Mouse (Mus musculus): ENCODE data around the gene Dhx8. TPM values are rescaled to one million over a fixed set of nuclear protein-coding genes. Genes with fewer than 3 reads are reported as not detected.

The Dhx8 gene
- polyA plus RNA-seq, 1 experiment from 2014 or later = 25.6 TPM

DNA sequence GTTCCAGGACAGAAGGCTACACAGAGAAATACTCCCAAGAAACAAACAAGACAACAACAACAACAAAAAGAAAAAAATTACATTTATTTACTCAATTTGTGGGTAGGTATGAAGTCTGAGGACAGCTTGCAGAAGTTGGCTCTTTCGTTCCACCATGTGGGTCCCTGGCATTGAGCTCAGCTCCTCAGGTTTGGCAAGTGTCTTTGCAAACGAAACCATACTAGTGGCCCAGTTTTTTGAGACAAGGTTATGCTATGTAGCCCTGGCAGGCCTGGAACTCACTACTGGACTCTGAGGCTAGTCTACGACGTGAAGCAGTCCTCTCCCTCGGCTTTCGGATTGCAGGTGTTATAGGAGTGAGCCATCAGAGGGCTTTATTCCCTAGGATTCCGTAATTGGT is 32.7 kb upstream of the Dhx8 start:
- Histone ChIP-seq H3K27ac (ENCODE audit: low read depth, low read length) (no peak overlapping the region), H3K4me2 (ENCODE audit: low read length) (no peak overlapping the region), H3K27me3 (replicated peaks; ENCODE audit: control insufficient read depth, insufficient read depth, low read length) (no peaks in the 10 kb centered on the region), H3K4me1 (ENCODE audit: control insufficient read depth, insufficient read depth, low read depth, low read length) (peaks cover 15% of the 10 kb centered on the region), H3K4me3 (ENCODE audit: low read length) (no peak overlapping the region), H3K9ac (ENCODE audit: low read depth, low read length) (no peak overlapping the region), H3K36me3 (ENCODE audit: control insufficient read depth, insufficient read depth, low read length) (no peaks in the 10 kb centered on the region), H3K9me3 (ENCODE audit: control insufficient read depth, low read length) (no peaks in the 10 kb centered on the region)
- ATAC-seq = no peak
- 61% methylated on average over 7 of the region's 7 CpGs for WGBS

DNA sequence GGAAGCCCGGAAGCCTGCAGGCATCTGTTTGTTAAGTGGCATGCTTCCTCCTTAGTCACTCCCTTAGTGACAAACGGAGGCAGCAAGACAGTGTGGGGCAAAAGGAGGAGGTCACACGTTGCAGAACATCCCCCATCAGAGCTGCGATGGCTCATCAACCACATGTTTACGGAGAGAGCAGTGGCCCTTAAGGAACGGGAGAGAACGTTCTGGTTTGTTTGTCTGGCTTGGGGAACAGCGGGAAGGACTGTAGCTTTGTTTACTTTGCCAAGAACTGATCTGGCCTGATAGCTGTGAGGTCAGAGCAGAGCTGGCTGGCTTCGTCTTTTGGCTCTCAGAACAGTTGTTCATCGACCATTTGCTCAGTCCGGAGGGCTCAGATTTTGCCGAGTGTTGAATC is 32.3 kb upstream of the Dhx8 start:
- WGBS = 42% methylated on average over 12 of the region's 12 CpGs
- H3K4me2 ChIP-seq (ENCODE audit: low read length) = no peak overlapping the region

DNA sequence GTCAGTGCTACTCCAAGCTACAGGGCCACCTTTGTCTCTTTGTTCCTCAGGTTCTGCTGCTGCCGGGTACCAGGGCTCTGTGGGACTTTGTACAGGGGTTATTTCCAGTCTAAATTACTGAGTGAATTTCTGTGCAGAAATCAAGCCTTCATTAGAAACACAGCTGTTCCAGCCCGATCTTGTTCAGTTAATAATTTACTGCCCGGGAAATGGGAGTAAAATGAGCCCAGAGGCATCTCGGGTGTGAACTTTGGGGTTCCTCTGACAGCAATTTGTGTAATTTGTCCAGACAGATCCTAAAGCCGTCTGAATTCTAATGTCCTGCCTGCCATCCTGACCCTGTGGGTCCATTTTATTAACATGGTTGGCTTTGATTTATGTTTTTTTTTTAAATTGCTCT is 28.6 kb upstream of the Dhx8 start:
- H3K27me3 ChIP-seq (replicated peaks; ENCODE audit: control insufficient read depth, insufficient read depth, low read length) = no peaks in the 10 kb centered on the region
- H3K9ac ChIP-seq (ENCODE audit: low read depth, low read length) = no peak overlapping the region
- H3K4me2 ChIP-seq (ENCODE audit: low read length) = no peak overlapping the region
- H3K4me1 ChIP-seq (ENCODE audit: control insufficient read depth, insufficient read depth, low read depth, low read length) = no peaks in the 10 kb centered on the region; the same call in 1 of the 2 replicates
- H3K9me3 ChIP-seq (ENCODE audit: control insufficient read depth, low read length) = no peaks in the 10 kb centered on the region
- no peak overlapping the region for H3K27ac ChIP-seq (ENCODE audit: low read depth, low read length)
- H3K4me3 ChIP-seq (ENCODE audit: low read length) = no peak overlapping the region
- no peaks in the 10 kb centered on the region for H3K36me3 ChIP-seq (ENCODE audit: control insufficient read depth, insufficient read depth, low read length)
- 39% methylated on average over 5 of the region's 5 CpGs for WGBS
- ATAC-seq = no peak

More for the DNA sequence above, 32.3 kb upstream of the Dhx8 start:
- ATAC-seq = no peak
- no peak overlapping the region for H3K27ac ChIP-seq (ENCODE audit: low read depth, low read length)
- no peaks in the 10 kb centered on the region for H3K9me3 ChIP-seq (ENCODE audit: control insufficient read depth, low read length)
- no peaks in the 10 kb centered on the region for H3K27me3 ChIP-seq (replicated peaks; ENCODE audit: control insufficient read depth, insufficient read depth, low read length)
- H3K9ac ChIP-seq (ENCODE audit: low read depth, low read length) = no peak overlapping the region
- peaks cover 12% of the 10 kb centered on the region for H3K4me1 ChIP-seq (ENCODE audit: control insufficient read depth, insufficient read depth, low read depth, low read length)
- no peak overlapping the region for H3K4me3 ChIP-seq (ENCODE audit: low read length)
- no peaks in the 10 kb centered on the region for H3K36me3 ChIP-seq (ENCODE audit: control insufficient read depth, insufficient read depth, low read length)

DNA sequence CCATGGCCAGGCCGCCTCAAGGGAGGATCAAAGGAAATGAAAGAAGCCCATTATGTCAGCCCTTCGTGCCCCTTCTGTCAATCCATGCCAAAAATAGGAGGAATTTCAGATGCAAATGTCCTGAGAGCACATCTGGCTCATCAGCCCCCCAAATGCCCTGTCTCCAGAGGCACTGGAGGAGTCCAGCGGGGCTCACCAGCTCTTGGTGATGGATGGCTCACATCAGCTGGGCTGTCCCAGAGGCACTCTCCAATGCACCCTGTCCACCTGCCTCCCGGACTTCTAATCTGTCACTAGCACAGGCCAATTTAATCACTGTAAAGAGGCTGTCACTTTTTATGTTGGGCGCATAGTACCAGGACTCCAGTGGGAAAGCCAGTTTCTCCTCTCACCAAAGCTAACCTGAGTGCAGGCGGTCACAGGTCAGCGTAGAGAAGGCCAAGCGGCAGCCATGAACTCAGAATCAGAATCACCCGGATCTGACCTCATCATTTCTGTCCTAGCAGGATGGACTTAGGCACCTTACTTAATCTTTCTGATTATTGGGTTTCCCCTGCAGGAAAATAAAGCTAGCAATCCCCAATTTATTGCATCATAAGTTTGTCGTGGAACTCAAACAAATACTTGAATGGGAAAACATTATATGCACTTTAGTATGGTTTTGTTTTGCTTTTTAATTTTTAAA is 25.8 kb upstream of the Dhx8 start:
- Histone ChIP-seq H3K4me2 (ENCODE audit: low read length) (no peak overlapping the region), H3K36me3 (ENCODE audit: control insufficient read depth, insufficient read depth, low read length) (no peaks in the 10 kb centered on the region), H3K9me3 (ENCODE audit: control insufficient read depth, low read length) (no peaks in the 10 kb centered on the region), H3K27me3 (replicated peaks; ENCODE audit: control insufficient read depth, insufficient read depth, low read length) (no peaks in the 10 kb centered on the region), H3K4me3 (ENCODE audit: low read length) (no peak overlapping the region), H3K27ac (ENCODE audit: low read depth, low read length) (no peak overlapping the region), H3K9ac (ENCODE audit: low read depth, low read length) (no peak overlapping the region), H3K4me1 (ENCODE audit: control insufficient read depth, insufficient read depth, low read depth, low read length) (no peaks in the 10 kb centered on the region; the same call in 1 of the 2 replicates)
- WGBS = 64% methylated on average over 10 of the region's 10 CpGs
- ATAC-seq = no peak

DNA sequence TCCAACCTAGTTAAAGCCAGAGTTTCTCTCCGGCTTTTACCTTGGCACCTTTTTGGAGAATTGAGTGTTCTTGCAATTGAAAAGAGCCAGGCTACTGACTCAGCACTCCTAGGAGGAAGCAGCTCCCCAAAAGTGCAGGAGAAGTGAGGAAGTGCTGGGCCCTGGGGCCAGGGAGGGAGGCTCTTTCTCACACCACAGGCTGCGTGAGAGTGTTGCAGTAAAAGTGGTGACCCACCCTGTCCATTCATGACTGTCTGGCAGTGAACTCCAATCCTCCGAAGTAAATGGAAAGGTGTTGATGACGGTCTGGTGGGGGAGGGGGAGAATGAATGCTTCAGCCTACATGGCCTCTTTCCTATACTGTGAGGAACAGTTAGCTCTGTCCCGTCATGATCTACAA is 24.2 kb upstream of the Dhx8 start:
- H3K4me1 ChIP-seq (ENCODE audit: control insufficient read depth, insufficient read depth, low read depth, low read length) = no peaks in the 10 kb centered on the region; the same call in 1 of the 2 replicates
- H3K27me3 ChIP-seq (replicated peaks; ENCODE audit: control insufficient read depth, insufficient read depth, low read length) = no peaks in the 10 kb centered on the region
- H3K36me3 ChIP-seq (ENCODE audit: control insufficient read depth, insufficient read depth, low read length) = no peaks in the 10 kb centered on the region
- no peak for ATAC-seq
- 77% methylated on average over 5 of the region's 5 CpGs for WGBS
- H3K27ac ChIP-seq (ENCODE audit: low read depth, low read length) = no peak overlapping the region
- no peak overlapping the region for H3K4me3 ChIP-seq (ENCODE audit: low read length)
- no peak overlapping the region for H3K4me2 ChIP-seq (ENCODE audit: low read length)
- H3K9me3 ChIP-seq (ENCODE audit: control insufficient read depth, low read length) = no peaks in the 10 kb centered on the region
- H3K9ac ChIP-seq (ENCODE audit: low read depth, low read length) = no peak overlapping the region

DNA sequence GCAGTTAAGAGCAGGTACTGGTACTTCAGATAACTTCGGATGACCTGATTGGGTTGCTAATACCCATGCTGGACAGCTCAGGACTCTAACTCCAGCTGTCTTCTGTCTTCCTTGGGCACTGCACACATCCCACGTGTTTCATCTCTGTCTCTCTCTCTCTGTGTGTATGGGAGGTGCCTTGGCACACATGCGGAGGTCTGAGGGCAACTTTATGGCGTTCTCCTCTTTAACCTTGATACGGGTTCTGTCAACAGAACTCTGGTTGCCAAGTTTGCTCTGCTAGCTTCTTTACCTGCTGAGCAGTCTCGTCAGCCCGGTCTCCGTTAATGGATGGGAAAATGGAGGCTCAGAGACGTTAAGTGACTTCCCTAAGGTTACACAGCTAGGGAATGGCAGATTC is 19.9 kb upstream of the Dhx8 start:
- no peaks in the 10 kb centered on the region; the same call in 1 of the 2 replicates for H3K4me1 ChIP-seq (ENCODE audit: control insufficient read depth, insufficient read depth, low read depth, low read length)
- no peak for ATAC-seq
- no peak overlapping the region for H3K4me3 ChIP-seq (ENCODE audit: low read length)
- no peak overlapping the region for H3K9ac ChIP-seq (ENCODE audit: low read depth, low read length)
- no peaks in the 10 kb centered on the region for H3K9me3 ChIP-seq (ENCODE audit: control insufficient read depth, low read length)
- H3K27ac ChIP-seq (ENCODE audit: low read depth, low read length) = no peak overlapping the region
- H3K27me3 ChIP-seq (replicated peaks; ENCODE audit: control insufficient read depth, insufficient read depth, low read length) = no peaks in the 10 kb centered on the region
- 89% methylated on average over 9 of the region's 9 CpGs for WGBS
- H3K36me3 ChIP-seq (ENCODE audit: control insufficient read depth, insufficient read depth, low read length) = no peaks in the 10 kb centered on the region
- H3K4me2 ChIP-seq (ENCODE audit: low read length) = no peak overlapping the region

DNA sequence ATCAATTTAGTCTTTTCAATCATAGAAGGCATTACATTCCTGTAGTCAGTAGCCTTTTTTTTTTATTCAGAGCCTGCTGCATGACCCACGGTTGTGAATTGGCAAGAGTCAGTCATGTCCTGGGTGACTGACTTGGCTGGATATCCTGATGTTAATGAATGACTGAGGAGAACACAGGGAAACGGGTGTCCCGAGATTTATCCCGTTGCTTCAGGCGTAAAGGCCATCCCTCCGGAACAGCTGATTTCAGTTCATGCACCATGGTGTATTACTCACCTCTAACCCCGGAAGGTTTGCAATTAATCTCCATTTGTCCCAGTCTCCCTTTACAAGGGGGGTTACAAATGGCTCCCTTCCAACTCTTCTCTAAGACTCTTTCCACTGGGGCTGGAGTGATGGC is 18.7 kb upstream of the Dhx8 start:
- H3K4me1 ChIP-seq (ENCODE audit: control insufficient read depth, insufficient read depth, low read depth, low read length) = no peaks in the 10 kb centered on the region; the same call in 1 of the 2 replicates
- no peak overlapping the region for H3K4me3 ChIP-seq (ENCODE audit: low read length)
- ATAC-seq = no peak
- no peaks in the 10 kb centered on the region for H3K27me3 ChIP-seq (replicated peaks; ENCODE audit: control insufficient read depth, insufficient read depth, low read length)
- 41% methylated on average over 7 of the region's 7 CpGs for whole genome bisulfite sequencing
- H3K36me3 ChIP-seq (ENCODE audit: control insufficient read depth, insufficient read depth, low read length) = no peaks in the 10 kb centered on the region
- H3K9ac ChIP-seq (ENCODE audit: low read depth, low read length) = no peak overlapping the region
- no peaks in the 10 kb centered on the region for H3K9me3 ChIP-seq (ENCODE audit: control insufficient read depth, low read length)
- H3K4me2 ChIP-seq (ENCODE audit: low read length) = no peak overlapping the region
- no peak overlapping the region for H3K27ac ChIP-seq (ENCODE audit: low read depth, low read length)

DNA sequence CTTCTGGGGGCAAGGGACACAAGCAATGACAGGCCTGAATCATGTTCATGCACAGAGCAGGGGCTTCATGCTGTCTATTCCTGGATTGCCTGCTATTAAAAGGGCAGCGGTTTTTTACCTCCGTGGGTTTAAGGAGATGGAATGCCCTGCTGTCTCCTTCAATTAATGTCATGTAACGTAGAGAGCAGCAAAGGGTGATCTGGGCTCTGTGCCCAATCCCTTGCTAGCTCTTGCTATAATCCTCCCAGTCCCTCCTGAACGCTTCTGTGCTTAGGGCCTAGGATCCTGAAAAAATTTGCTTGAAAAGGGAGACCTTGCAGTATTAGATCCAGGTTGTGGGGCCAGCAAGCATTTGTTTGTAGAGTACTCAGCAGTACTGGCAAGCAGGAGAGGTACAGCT is 14.4 kb upstream of the Dhx8 start:
- WGBS = 20% methylated on average over 4 of the region's 4 CpGs

DNA sequence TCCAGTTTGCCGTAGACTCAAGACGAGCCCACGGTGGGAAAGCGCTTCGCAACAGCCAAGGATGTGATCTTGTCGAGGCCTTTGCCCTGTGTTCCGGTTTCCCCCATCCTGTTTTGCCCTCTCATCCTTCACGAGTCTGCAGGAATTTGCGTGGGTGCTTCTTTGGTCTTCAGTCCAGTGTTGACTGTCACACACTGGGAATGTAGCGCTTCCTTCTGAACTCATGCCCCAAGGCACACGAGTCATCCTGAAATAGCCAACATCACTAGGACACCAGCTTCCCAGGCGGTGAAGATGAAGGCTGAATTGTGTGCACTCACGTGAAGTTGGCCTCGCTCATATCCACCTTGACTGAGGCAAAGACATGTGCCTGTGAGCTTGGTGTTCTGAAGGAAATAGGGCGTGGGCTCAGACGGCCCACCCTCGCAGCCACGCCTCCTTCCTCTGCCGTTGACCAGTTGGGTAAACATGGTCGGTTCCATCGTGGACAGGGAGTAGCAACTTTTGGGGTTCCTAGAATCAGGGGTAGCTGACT is 12.7 kb upstream of the Dhx8 start:
- Histone ChIP-seq H3K9me3 (ENCODE audit: control insufficient read depth, low read length) (no peaks in the 10 kb centered on the region), H3K36me3 (ENCODE audit: control insufficient read depth, insufficient read depth, low read length) (no peaks in the 10 kb centered on the region), H3K27me3 (replicated peaks; ENCODE audit: control insufficient read depth, insufficient read depth, low read length) (no peaks in the 10 kb centered on the region), H3K4me2 (ENCODE audit: low read length) (no peak overlapping the region), H3K4me1 (ENCODE audit: control insufficient read depth, insufficient read depth, low read depth, low read length) (no peaks in the 10 kb centered on the region; the same call in 1 of the 2 replicates), H3K27ac (ENCODE audit: low read depth, low read length) (no peak overlapping the region), H3K9ac (ENCODE audit: low read depth, low read length) (no peak overlapping the region), H3K4me3 (ENCODE audit: low read length) (no peak overlapping the region)
- no peak for ATAC-seq
- 80% methylated on average over 21 of the region's 21 CpGs for WGBS

More for the DNA sequence above, 14.4 kb upstream of the Dhx8 start:
- Histone ChIP-seq H3K36me3 (ENCODE audit: control insufficient read depth, insufficient read depth, low read length) (no peaks in the 10 kb centered on the region), H3K9ac (ENCODE audit: low read depth, low read length) (no peak overlapping the region; the same call in 1 of the 2 replicates), H3K4me2 (ENCODE audit: low read length) (no peak overlapping the region), H3K27me3 (replicated peaks; ENCODE audit: control insufficient read depth, insufficient read depth, low read length) (no peaks in the 10 kb centered on the region), H3K27ac (ENCODE audit: low read depth, low read length) (peak overlapping the region; percentile 17; the same call in 1 of the 2 replicates), H3K9me3 (ENCODE audit: control insufficient read depth, low read length) (no peaks in the 10 kb centered on the region), H3K4me1 (ENCODE audit: control insufficient read depth, insufficient read depth, low read depth, low read length) (no peaks in the 10 kb centered on the region; the same call in 1 of the 2 replicates), H3K4me3 (ENCODE audit: low read length) (no peak overlapping the region)
- ATAC-seq = no peak
